Mouse (Mus musculus) 3T3-L1 (cell line): ENCODE measurements around the gene Ocln.
"Not testable (repeated sequence)": the region's sequence is repeated elsewhere in the genome, so short reads cannot be mapped to it uniquely, and the experiment has no call there.

Source experiments
- DNase-seq: peaks from one replicate; pipeline ENCODE4 v3.0.0-alpha.2; 2015; ENCODE audit warnings: low read depth, low spot score

Ocln gene

DNA sequence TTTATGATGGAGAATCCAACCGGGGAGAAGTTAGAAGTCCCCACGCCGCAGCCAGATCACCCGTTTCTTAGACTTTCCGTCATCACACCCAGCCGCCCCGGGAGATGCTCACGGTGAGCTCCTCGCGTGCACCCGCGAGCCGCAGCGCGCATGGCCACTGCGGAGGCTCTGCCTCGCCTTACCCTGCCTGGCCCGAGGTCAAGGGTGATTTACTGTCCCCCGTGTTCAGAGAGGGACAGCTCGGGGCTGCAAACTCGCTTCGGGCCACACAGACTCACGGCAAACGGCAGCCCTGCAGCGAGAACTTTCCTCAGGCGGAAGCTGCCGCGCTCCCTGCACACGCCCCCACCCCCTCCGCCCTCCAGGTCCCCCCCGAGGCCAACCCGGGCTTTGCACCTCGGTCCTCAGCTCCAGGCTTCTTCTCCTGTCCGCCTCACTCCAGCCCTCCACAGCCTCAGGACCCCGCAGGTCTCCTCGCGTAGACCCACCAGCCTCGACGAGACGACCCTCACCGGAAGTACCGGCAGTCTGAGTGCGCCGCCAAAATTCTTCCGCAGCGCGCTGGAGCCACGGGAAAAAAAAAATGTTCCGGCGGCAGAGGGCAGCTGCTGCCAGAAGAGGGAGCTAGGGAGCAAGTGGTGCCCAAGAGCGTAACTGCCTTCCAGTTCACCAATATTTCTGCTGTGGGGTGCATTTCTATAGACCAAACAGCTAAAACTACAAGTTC is 60.3 kb downstream of the Ocln start, which contains the start of gene Gtf2h2:
Gtf2h2 (minus strand) TSS at position 519 of the 727 bp plus-strand sequence.
- DNase-seq, result peak; percentile 80

DNA sequence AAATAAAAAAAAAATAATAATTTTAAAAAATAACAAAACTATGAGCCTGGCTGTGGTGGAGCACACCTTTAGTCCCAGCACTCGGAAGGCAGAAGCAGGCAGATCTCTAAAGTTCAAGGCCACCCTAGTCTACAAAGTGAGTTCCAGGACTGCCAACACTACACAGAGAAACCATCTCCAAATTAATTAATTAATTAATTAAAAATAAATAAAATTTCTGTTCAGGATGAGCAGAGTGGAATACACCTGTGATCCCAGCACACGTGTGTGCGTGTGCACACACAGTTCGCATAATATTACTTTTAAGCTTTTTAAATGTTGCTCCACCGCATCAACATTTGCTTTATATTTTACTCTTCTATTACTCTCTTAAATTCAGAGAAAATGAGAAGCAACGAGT is 60.9 kb downstream of the Ocln start:
- DNase-seq, result no peak

DNA sequence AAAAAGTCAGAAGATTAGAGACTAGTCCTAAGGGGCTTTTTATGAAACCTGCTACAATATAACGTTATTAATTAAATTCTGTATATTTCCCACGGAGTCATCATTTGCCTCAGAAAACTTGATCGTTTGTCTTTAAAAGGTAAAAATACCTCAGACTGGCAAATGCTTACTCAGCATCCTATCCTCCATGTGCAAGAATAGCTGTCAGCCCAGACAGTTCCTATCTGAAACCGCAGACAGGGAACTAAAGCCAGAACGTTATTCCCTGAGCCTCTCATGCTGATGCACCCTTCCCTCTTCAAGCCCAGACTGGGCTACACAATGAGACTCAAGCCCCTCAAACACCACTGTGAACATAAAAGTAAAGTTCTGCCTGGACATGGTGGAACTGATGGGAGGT is 62.1 kb downstream of the Ocln start:
- DNase-seq, result no peak

DNA sequence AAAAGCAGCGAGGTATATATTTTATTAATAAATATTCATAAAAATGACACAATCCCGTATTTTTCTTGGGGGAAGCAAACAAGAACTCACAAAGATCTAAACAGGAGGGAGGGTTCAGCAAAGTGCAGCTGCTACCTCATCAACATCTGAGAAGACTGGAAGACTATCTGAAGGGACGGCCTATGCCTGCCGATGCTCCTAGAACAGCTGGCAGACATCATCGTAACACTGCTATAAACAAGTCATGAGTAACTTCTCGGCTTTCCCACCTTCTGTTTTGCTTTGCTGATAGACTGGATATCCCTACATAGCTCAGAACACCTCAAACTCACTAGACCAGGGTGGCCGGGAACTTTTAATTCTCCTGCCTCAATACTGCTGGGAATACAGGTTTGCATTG is 68.9 kb downstream of the Ocln start:
- no peak for DNase-seq

DNA sequence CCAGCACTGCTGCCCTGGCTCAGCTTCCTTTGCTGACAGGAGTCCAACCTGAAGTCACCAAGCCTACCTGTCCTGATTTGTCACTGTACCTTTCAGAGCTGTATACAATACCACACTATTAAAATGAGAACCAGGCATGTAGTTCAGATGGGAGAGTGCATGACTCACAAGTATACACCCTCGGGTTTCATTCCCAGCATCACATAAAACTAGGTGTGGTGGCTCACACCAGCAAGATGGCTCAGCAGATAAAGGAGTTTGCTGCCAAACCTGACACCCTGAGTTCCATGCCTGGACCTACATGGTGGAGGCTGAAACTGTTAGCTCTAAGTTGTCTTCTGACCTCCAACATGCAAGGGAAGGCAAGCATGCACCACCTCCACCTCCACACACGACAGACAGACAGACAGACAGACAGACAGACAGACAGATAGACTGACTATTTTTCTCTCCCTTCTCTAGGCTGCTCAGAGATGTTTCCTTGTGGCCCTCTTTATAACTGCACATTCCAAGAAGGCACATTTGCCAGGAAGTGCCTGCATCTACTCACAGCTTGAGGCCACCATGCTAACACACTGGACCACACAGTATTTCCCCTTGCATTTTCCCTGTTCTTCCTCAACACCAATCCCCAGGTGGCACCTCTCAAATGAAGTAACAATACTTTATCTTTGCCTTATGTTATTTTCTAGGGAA is 88.8 kb downstream of the Ocln start:
- DNase-seq, result peak; percentile 51

DNA sequence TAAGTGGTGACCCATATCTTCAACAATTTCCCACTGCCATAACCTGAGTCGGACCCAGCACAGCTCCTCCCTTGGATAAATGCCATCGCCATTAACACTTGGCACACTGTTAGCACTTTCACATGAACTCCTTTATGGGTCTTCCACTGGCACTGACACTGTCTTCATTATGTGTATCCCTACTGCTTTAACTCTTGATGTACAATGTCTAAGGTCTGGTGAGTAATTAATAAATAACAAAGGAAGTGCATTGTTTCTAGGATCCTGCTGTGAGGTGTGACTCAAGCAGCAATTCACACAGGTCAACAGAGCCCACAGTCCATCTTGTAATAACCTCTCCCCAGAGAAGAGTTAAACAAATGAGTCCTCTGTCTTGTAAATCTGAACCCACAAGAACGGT is 91.2 kb downstream of the Ocln start:
- DNase-seq, result peak; percentile 31

DNA sequence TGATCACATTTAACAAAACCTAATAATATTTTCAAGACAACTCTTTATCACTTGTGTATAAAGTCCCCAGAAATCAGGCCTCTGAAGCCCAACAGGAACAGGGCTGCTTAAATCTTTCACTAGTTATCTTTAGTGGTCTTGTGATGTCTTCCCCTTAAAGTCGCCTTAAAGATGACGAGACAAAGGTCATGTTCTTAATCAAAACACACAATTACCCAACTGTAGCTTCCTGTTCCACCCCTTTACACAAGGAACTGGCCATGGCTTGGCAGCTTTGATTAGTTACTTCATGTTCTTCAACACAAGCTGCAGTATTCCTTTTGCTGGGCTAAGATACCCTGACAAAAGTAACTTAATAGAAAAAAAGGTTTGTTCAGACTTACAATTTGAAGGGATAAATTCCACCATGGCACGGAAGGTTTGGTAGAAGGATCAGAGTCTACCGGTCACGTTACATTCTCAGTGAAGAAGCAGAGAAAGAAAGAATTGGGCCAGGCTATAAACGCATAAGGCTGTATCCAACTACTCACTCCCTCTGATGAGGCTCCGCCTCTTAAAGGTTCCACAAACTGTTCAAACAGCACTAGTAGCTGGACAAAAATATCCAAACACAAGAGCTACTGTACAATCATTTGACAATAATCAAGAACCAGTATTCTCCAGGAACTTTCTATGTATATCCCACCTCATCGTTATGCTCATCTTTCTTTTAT is 99.9 kb downstream of the Ocln start, which contains the start of gene Naip1:
Naip1 (minus strand) TSS at position 455 of the 713 bp plus-strand sequence.
- not testable (repeated sequence) for DNase-seq

DNA sequence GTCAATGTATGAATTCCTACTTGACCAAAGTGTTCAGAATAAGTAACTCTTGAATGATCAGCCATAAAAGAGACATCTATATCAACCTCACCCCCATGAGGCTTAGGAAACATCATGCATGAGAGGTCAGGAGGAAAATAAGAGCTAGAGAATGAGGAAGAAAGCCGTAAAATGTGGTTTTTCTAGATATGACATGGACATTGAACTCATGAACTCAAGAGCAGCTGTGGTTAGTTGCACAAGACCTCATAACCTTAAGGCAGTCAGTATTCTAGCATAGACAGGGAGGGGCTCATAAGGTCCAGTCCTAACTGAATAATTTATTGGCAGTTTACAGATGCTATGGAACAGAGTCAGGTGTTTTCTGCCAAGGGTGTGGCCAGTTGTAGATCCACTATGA is 103.0 kb downstream of the Ocln start:
- no peak for DNase-seq
